Mouse (Mus musculus): Measurements from ENCODE around the gene Fbxw5. TPM values are rescaled to one million over a fixed set of nuclear protein-coding genes. Genes with fewer than 3 reads are reported as not detected.

The Fbxw5 gene
- polyA plus RNA-seq (2015; fragmentation: Nextera tagmentation; extraction: Ambion mirVana): 27.9 and 31.1 TPM in 2 replicates

GRCm38 (mm10) chr2:25500576-25501405, at the start of gene Fbxw5:
Gene Fbxw5 (plus strand): TSS chr2:25500750.
- H3K4me3 ChIP-seq (replicated peaks): peak within 1 kb of the TSS; percentile 74
- H3K4me1 ChIP-seq (replicated peaks): peaks cover 69% of the 10 kb centered on the region
- no peaks in the 10 kb centered on the region for H3K27me3 ChIP-seq
- H3K36me3 ChIP-seq: peaks cover 31% of the 10 kb centered on the region
- WGBS (ENCODE audit: insufficient replicate concordance): under 1% methylated on average over 35 of the region's 44 CpGs
- ATAC-seq (ENCODE audit: low read depth) (peak; percentile 76), DNase-seq (peak; percentile 79)
- peak within 1 kb of the TSS; percentile 87 for H3K9ac ChIP-seq
- peak within 1 kb of the TSS; percentile 84 for H3K4me2 ChIP-seq
- peak within 1 kb of the TSS; percentile 87 for H3K27ac ChIP-seq
- H3K9me3 ChIP-seq (replicated peaks): no peaks in the 10 kb centered on the region

GRCm38 (mm10) chr2:25450853-25451647, 49.5 kb upstream of the Fbxw5 start:
- no peak overlapping the region for H3K4me2 ChIP-seq
- ATAC-seq (ENCODE audit: low read depth): no peak
- H3K36me3 ChIP-seq: 0 out of 2 replicates have a peak, but pooled peaks cover 5% of the 10 kb centered on the region
- H3K27me3 ChIP-seq: no peaks in the 10 kb centered on the region
- H3K27ac ChIP-seq: no peak overlapping the region
- DNase-seq: no peak
- peaks cover under 1% of the 10 kb centered on the region; the same call in 1 of the 2 replicates for H3K4me1 ChIP-seq (replicated peaks)
- WGBS (ENCODE audit: insufficient replicate concordance): 51% methylated on average over 8 of the region's 8 CpGs
- H3K4me3 ChIP-seq (replicated peaks): no peak overlapping the region
- H3K9me3 ChIP-seq (replicated peaks): no peaks in the 10 kb centered on the region
- no peak overlapping the region for H3K9ac ChIP-seq

GRCm38 (mm10) chr2:25452951-25453350, 47.6 kb upstream of the Fbxw5 start:
- WGBS (ENCODE audit: insufficient replicate concordance): 32% methylated on average over 1 of the region's 1 CpGs

GRCm38 (mm10) chr2:25456205-25456953, 44.2 kb upstream of the Fbxw5 start, which contains the start of gene Clic3:
Gene Clic3 (plus strand): TSS chr2:25456838.
- no peak within 1 kb of the TSS for H3K9ac ChIP-seq
- peaks cover 35% of the 10 kb centered on the region for H3K4me1 ChIP-seq (replicated peaks)
- DNase-seq (no peak), ATAC-seq (ENCODE audit: low read depth) (no peak)
- H3K4me2 ChIP-seq: no peak within 1 kb of the TSS
- peaks cover 5% of the 10 kb centered on the region for H3K36me3 ChIP-seq
- no peak within 1 kb of the TSS for H3K27ac ChIP-seq
- no peaks in the 10 kb centered on the region for H3K9me3 ChIP-seq (replicated peaks)
- 54% methylated on average over 14 of the region's 14 CpGs for WGBS (ENCODE audit: insufficient replicate concordance)
- H3K4me3 ChIP-seq (replicated peaks): no peak within 1 kb of the TSS
- H3K27me3 ChIP-seq: no peaks in the 10 kb centered on the region

More at GRCm38 (mm10) chr2:25452951-25453350, 47.6 kb upstream of the Fbxw5 start:
- H3K4me2 ChIP-seq: no peak overlapping the region
- no peak overlapping the region for H3K4me3 ChIP-seq (replicated peaks)
- DNase-seq (no peak), ATAC-seq (ENCODE audit: low read depth) (no peak)
- H3K9me3 ChIP-seq (replicated peaks): no peaks in the 10 kb centered on the region
- peaks cover 12% of the 10 kb centered on the region for H3K4me1 ChIP-seq (replicated peaks)
- H3K36me3 ChIP-seq: no peaks in the 10 kb centered on the region; the same call in 1 of the 2 replicates
- H3K9ac ChIP-seq: no peak overlapping the region
- no peak overlapping the region for H3K27ac ChIP-seq
- no peaks in the 10 kb centered on the region for H3K27me3 ChIP-seq

GRCm38 (mm10) chr2:25457022-25457896, 43.3 kb upstream of the Fbxw5 start:
- H3K9ac ChIP-seq: no peak overlapping the region
- peaks cover 5% of the 10 kb centered on the region for H3K36me3 ChIP-seq
- no peaks in the 10 kb centered on the region for H3K27me3 ChIP-seq
- no peaks in the 10 kb centered on the region for H3K9me3 ChIP-seq (replicated peaks)
- H3K4me1 ChIP-seq (replicated peaks): peaks cover 40% of the 10 kb centered on the region
- no peak overlapping the region for H3K4me2 ChIP-seq
- WGBS (ENCODE audit: insufficient replicate concordance): 73% methylated on average over 9 of the region's 9 CpGs
- H3K27ac ChIP-seq: no peak overlapping the region
- no peak overlapping the region for H3K4me3 ChIP-seq (replicated peaks)
- no peak for ATAC-seq (ENCODE audit: low read depth)
- no peak for DNase-seq

GRCm38 (mm10) chr2:25458911-25459310, 41.6 kb upstream of the Fbxw5 start:
- DNase-seq: no peak

GRCm38 (mm10) chr2:25460135-25460534, 40.4 kb upstream of the Fbxw5 start:
- no peak for DNase-seq
- Histone ChIP-seq H3K27me3 (no peaks in the 10 kb centered on the region), H3K4me2 (peak overlapping the region; percentile 96), H3K9me3 (replicated peaks) (no peaks in the 10 kb centered on the region), H3K36me3 (peaks cover 5% of the 10 kb centered on the region), H3K9ac (peak overlapping the region; percentile 85), H3K4me1 (replicated peaks) (peaks cover 45% of the 10 kb centered on the region), H3K4me3 (replicated peaks) (peak overlapping the region; percentile 78), H3K27ac (peak overlapping the region; percentile 89)
- ATAC-seq (ENCODE audit: low read depth): no peak
- WGBS (ENCODE audit: insufficient replicate concordance): 39% methylated on average over 5 of the region's 5 CpGs

More at GRCm38 (mm10) chr2:25458911-25459310, 41.6 kb upstream of the Fbxw5 start:
- no peak overlapping the region for H3K4me2 ChIP-seq
- H3K4me3 ChIP-seq (replicated peaks): no peak overlapping the region
- no peak overlapping the region for H3K9ac ChIP-seq
- H3K9me3 ChIP-seq (replicated peaks): no peaks in the 10 kb centered on the region
- ATAC-seq (ENCODE audit: low read depth): no peak
- no peak overlapping the region for H3K27ac ChIP-seq
- 75% methylated on average over 5 of the region's 5 CpGs for WGBS (ENCODE audit: insufficient replicate concordance)
- peaks cover 5% of the 10 kb centered on the region for H3K36me3 ChIP-seq
- no peaks in the 10 kb centered on the region for H3K27me3 ChIP-seq
- H3K4me1 ChIP-seq (replicated peaks): peaks cover 40% of the 10 kb centered on the region

GRCm38 (mm10) chr2:25460551-25461309, 39.8 kb upstream of the Fbxw5 start, which contains the start of gene Paxx:
Gene Paxx (minus strand): TSS chr2:25461094.
- Histone ChIP-seq H3K27me3 (no peaks in the 10 kb centered on the region), H3K4me3 (replicated peaks) (peak within 1 kb of the TSS; percentile 78), H3K36me3 (peaks cover 5% of the 10 kb centered on the region), H3K27ac (peak within 1 kb of the TSS; percentile 89), H3K4me1 (replicated peaks) (peaks cover 51% of the 10 kb centered on the region), H3K4me2 (peak within 1 kb of the TSS; percentile 96), H3K9me3 (replicated peaks) (no peaks in the 10 kb centered on the region), H3K9ac (peak within 1 kb of the TSS; percentile 85)
- ATAC-seq (ENCODE audit: low read depth) (peak; percentile 88), DNase-seq (peak; percentile 88)
- WGBS (ENCODE audit: insufficient replicate concordance): under 1% methylated on average over 48 of the region's 48 CpGs

- Histone ChIP-seq H3K4me3 (replicated peaks) (peak overlapping the region; percentile 78), H3K9me3 (replicated peaks) (no peaks in the 10 kb centered on the region), H3K27me3 (no peaks in the 10 kb centered on the region), H3K9ac (peak overlapping the region; percentile 28; the same call in 1 of the 2 replicates), H3K27ac (peak overlapping the region; percentile 79), H3K4me2 (peak overlapping the region; percentile 96), H3K36me3 (peaks cover 5% of the 10 kb centered on the region), H3K4me1 (replicated peaks) (peaks cover 50% of the 10 kb centered on the region)
- DNase-seq (no peak), ATAC-seq (ENCODE audit: low read depth) (no peak)
- 19% methylated on average over 3 of the region's 3 CpGs for WGBS (ENCODE audit: insufficient replicate concordance)
Measured at GRCm38 (mm10) chr2:25461407-25461806, 39.1 kb upstream of the Fbxw5 start.
